Mouse (Mus musculus): Measurements from ENCODE around the gene Fkbp10. TPM values are rescaled to one million over a fixed set of nuclear protein-coding genes. Genes with fewer than 3 reads are reported as not detected.

Gene Fkbp10
- total RNA-seq, 2 experiments from 2014 or later: 65.3 to 68.6 TPM

DNA sequence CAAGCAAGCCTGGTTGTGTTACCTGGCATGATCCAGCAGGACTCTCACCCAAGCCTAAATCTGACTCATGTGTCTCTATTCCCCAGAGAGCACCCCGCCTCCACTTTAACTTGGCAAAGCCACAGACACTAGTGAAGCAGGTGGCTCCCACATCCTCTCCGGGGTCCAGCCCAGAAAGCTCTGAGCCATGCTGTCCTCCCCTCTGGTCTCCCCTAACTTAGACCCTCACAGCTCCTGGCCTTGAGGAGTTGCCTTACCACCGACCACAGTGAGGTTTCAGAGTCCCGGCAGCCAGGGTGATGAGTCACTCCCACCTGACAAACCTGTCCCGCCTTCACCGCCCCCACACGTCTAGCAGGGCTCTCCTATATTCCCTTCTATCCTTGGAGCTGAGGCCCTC lies 21.8 kb upstream of the Fkbp10 start:
- no peak for DNase-seq (ENCODE audit: low spot score in 2 of 2)

DNA sequence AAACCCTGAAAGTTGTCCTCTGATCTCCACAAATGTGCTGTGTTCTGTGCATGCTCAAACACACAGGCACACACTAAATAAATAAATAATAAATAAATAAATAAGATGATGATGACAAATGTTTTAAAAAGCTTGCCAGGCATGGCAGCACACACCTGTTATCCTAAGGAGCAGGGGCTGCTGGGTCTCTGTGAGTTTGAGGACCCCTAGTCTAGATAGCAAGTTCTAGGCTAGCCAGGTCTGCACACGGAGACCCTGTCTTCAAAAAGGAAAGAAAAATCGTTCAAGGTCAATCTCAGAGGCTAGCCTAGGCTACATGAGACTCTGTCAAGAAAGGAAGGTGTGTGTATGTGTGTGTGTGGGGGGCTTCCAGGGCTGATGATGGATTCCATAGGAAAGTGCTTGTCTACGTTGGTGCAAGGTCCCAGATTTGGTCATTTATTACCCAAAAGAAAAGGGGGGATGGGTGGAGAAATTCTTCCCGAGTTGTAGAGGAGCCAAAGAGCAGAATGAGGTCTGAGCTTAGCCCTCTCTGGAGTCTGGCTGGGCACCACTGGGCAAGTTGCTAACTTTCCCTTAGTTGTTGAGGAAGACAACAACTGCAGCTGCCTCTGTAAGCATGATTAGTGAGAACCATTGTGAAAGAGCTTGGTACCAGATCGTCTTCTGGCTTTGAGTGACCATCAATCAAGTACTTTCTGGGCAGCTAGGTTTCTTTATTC lies 21.0 kb upstream of the Fkbp10 start:
- no peak for DNase-seq (ENCODE audit: low spot score in 2 of 2)

DNA sequence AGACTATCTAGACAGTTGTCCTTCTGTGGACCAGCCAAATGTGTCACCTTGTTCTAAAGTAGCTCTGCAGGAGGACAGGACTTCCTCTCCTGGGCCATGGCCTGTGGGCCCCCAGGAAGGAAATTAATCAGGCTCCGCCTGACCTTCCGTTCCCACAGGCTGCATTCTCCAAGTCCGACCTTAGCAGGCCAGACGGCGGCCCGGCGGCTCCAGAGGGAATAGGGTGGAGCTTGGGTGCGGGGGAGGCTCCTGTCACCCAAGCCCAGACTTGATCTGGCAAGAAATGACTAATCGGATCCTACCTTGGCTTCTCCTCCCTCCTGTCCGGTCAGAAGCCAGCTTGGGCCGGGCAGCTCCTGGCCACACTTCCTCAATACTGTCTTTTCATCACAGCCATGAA lies 20.3 kb upstream of the Fkbp10 start:
- peak in 1 of 2 experiments; percentile 44 for DNase-seq (ENCODE audit: low spot score in 2 of 2)

DNA sequence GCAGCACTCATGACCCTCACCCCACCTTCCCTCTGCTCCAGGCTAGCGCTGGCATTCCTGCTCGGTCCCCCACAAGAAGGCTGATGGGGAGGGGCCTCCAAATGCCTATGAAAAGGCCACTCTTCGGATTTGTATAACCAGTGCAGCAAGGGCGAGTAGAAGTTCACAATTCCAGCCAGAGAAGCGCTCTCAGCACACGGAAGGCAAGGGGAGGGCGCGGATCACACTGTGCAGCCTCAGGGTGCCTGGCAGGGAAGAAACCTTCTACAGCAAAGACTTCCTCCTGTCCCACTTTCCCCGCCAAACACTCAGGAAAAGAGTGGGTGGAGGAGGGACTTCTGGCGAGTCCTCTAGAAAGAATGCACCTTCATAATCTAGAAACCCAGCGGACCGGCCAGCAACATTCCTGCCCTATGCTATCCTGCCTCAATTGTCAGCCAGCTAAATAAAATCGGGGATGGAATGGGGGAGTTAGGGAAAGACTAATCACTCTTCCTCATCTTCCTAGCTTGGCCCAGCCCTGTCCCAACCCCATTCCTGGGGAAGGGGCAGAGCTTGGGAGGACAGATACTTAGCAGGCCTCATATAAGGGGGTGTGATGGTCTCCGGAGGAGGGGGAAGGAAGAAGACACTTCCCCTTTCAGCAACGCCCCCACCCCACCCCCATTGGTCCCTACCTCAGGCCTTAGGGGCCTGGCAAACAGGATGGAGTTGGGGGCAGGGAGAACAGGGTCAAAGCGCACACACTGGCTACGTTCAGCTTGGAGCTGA lies 19.5 kb upstream of the Fkbp10 start:
- no peak for DNase-seq (ENCODE audit: low spot score in 2 of 2)

DNA sequence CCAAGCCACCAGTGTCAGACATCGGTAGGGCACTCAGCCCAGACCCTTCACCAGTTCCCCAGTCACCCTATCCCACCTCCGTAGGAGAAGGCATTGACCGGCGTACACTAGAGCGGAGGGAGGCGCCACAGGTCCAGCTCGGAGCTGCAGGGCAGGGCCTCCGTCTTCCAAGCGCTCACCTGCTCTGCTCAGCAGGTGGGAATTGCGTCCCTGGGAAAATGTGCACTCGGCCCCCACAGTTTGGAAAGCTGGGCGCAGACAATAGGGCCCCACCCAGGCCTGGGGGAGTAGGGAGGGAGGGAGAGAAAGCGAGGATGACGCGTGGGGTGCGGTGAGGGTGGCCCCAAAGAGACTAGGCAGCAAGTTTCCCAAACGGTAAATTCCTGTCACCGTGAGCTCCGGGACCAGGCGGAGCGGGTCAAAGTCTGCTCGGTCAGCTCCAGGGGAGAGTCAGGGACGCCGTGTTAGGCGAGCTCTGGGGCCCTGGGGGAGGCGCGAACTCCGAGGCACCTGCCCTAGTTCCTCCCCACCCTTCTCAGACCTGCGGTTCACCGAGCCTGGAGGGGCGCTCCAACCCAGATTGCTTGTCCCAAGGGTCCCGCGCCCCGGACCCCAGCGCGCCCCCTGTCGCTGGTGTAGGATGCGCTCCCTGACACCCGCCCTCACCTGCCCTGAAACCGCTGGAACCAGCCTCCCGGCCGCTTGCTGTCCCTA lies 18.5 kb upstream of the Fkbp10 start:
- DNase-seq (ENCODE audit: low spot score in 2 of 2): no peak

DNA sequence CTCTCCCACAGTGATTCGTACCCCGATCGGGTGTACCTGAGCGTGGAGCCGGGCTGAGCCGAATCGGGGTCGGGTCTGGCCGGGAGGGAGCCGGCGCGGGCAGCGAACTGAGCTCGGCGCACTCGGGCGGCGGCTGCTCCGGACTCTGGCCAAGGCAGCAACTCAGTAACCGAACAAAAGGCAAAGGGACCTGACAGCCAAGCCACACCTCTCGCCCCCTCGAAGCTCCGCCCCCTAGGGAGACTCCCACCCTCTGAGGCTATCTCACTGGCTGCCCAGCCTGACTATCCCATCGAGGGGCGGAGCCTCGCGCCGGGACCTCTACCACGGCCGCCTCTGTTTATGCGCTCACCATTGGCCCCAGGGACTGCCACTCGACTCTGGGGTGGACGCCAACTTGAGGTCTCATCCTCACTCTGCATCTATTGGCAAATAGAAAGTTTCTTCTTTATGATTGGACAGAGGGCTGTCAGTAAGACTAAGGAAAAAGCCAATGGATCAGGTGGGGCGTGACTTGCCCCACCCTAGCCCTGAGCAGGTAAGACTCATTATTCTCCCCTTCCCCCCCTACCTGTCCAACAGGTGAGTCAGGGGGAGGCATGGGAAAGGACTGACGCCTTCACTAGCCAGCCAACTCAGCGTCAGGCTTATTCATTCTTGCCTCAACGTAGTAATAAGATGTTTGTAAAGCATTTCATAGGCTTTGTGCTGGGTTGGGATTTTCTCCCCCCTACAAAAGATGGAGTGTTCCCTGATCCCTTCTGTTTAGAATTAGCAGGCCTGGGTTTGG lies 17.7 kb upstream of the Fkbp10 start, which contains the start of gene Jup:
TSS of gene Jup (minus strand) at position 164 of the 790 bp plus-strand sequence.
- DNase-seq (ENCODE audit: low spot score in 2 of 2): peak; percentile 95 to 99

DNA sequence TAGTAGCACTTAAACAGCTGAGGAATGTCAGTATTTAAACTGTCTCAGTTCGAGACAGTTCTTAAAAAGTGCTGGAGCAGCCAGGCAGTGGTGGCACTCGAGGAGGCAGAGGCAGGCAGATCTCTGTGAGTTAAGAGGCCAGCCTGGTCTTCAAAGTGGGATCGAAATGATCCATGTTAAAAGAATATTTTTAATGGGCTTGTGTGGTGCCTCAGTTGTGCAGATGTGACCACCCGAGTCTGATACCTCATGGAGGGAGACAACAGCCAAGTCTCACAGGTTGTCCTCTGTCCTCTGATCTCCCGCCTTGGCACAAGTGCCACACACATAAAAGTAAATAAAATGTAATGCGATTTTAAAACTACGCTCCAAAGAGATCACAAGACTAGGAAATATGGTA lies 17.0 kb upstream of the Fkbp10 start:
- DNase-seq (ENCODE audit: low spot score in 2 of 2): no peak

GRCm38 (mm10) chr11:100399320-100399719 lies 16.2 kb upstream of the Fkbp10 start:
- no peak for DNase-seq (ENCODE audit: low spot score in 2 of 2)

DNA sequence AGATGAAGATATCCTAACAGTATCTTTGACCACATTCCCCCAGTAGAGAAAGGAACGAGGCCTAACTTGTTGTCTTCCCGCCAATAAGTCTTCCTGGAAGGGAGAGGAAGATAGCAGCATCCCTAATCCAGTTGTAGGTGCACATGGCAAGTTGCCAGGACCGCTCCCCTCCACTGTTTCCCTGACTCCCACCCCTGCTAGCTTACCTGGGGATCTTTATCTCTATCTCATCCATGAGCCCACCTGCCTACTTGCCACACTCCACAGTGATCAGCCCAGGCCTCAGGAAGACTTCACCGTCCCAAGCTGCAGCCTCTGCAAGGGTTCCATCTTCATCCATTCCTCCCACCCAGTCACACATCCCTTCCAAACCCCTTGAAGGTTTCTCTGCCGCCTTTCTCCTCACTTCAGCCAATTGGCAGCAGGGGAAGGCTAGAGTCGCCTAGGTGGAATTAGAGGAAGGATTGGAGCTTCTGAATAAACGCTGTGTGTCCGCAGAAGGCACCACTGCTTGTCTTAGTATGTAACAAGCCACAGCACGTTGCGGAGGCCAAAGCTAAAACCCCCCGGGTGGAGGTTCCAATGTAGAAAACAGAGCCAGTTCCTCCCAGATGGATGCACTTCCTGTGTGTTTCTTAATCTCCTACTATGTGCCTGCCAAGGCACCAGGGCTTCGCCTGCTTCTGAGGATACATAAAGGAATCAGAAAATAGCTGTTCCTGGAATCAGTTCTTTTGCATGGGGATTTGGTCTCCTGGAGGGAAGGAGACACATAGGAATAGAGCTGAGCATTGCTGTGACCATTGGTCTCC lies 15.6 kb upstream of the Fkbp10 start:
- DNase-seq (ENCODE audit: low spot score in 2 of 2): no peak

GRCm38 (mm10) chr11:100400842-100401241 lies 14.7 kb upstream of the Fkbp10 start:
- DNase-seq (ENCODE audit: low spot score in 2 of 2): no peak

DNA sequence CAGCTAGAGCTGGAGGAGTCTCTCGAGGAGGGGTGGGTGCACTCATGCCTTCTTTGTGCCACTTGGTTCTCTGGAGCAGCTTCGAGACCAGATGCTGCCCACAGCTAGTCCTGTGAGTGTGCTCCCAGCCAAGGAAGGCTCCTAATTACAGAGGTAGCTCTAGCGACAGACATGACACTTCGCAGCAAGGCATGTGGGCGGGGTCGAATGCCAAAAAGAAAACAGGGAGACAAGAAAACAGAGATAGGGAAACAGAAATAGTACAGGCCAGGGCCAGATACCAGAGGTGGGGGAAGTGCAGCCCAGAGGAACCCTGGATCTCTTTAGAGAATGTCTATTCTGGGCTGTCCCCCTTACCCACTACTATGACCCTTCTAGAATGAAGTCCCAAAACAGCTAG lies 13.3 kb upstream of the Fkbp10 start:
- no peak for DNase-seq (ENCODE audit: low spot score in 2 of 2)

DNA sequence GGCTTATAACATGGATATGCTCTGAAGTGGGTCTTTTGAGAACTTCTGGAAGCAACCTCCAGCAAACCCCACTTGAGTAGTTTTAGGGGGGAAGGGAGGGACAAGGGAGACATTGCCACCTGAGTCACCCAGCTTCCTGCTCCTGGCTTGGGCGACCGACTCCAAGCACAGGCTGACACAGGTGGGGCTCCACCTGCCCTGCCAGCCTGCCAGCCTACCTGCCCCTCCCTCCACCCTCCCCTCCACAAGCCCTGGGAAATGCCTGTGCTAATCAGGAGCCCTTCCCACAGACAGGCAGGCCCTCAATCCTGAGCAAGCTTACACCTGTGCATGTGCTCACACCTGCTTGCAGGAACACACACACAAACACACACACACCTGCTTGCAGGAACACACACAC lies 12.8 kb upstream of the Fkbp10 start:
- DNase-seq (ENCODE audit: low spot score in 2 of 2): no peak

DNA sequence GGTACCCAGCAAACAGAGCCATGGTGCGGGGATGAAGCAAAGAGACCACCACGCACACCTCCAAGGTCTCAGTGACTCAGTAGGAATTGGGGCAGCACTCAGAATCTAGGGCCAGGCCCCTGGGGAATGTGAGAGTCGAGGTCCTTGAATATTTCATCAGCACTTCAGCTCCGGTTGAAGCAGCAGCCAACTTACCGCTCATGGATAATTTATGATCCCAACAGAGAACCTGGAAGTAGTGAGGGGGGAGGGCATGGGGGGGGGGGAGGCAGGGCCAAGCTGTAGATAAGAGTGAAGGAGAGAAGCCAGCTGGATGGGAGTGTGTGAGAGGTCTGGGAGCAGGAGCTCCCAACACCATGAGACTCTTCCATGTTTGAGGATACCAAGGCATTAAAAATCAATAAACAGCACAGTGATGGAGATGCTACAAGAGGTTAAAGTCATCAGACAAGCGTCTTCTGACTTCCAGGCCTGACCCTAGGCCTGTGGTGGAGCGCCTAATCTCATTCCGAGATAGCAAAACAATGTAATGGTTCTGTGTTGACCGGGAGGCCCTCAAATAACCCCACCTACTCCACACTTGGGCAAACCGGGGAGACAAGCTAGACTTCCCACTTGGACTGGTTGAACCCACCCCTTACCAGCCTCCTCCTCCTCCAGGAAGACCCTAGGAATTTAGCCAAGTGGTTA lies 11.9 kb upstream of the Fkbp10 start:
- no peak for DNase-seq (ENCODE audit: low spot score in 2 of 2)

DNA sequence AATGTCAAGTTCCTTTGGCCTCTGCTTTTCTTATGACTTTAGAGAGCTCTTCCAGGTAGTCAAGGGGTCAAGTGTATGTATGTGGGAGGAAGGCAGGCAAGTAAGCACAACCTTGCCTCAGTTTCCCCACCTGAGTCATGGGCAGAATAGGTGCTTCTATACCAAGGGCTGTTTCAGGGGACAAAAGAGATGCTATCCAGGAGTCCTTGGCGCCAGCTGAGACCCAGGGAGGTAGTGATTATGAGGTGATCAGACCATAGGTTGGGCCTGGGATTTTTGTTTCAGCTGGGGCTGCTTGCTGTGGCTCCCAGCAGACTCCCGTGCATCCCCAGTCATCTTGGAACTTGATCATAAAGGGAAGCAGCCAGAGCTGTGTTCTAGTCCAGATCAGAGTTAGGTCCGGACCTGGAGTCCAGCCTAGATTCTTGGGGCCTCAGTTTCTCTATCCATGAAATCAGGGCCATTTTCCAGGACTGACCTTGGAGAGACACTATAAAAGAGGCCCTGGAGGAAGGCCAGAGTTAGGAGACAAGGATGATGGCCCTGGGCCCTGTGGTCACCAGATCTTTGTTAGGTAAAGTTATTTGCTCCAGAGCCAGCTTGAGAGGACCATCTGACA lies 10.9 kb upstream of the Fkbp10 start:
- no peak for DNase-seq (ENCODE audit: low spot score in 2 of 2)

DNA sequence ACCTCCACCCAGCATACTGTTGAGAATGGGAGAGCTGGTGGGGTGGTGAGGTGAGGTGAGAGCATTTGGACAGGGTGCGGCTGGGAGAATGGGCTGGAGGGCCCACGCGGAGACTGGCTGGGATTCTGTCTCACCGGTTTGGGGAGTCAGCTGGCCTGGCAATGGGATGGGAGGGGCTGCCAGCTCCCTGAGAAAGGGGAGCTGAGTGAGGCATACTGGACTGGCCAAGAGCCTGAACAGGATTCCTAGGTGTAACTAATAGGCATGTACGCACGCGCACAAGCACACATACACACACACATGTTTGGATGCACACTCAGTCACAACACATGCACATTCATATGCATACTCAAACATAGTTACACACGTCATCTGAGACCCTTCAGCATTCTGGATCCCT lies 9.2 kb upstream of the Fkbp10 start:
- no peak for DNase-seq (ENCODE audit: low spot score in 2 of 2)

- DNase-seq (ENCODE audit: low spot score in 2 of 2): no peak
Observed at GRCm38 (mm10) chr11:100406995-100407705, 8.3 kb upstream of the Fkbp10 start.

GRCm38 (mm10) chr11:100408076-100408834 lies 7.2 kb upstream of the Fkbp10 start:
- DNase-seq (ENCODE audit: low spot score in 2 of 2): peak in 1 of 2 experiments; percentile 55

All from adrenal gland, postnatal 4 days (tissue).